Mouse (Mus musculus) embryonic facial prominence, embryonic 10.5 days (tissue): Measurements from ENCODE around the gene Olfr97. TPM values are rescaled to one million over a fixed set of nuclear protein-coding genes. Genes with fewer than 3 reads are reported as not detected.
A peak's percentile ranks its signal among the peaks of the same experiment; 100 is the strongest.
"Not testable (repeated sequence)": the region's sequence is repeated elsewhere in the genome, so short reads cannot be mapped to it uniquely, and the experiment has no call there.

Experiments used
- DNase-seq: peaks from one replicate; pipeline ENCODE4 v3.0.0-alpha.2; 2017; ENCODE audit warnings: low spot score
- H3K27ac ChIP-seq: fragments of 300-500 bp; sonication (generic); replicated peaks from 2 replicates; pipeline ENCODE4 v1.5.1; 2016; ENCODE audit warnings: mild to moderate bottlenecking
- H3K27me3 ChIP-seq: fragments of 300-500 bp; sonication (generic); replicated peaks from 2 replicates; pipeline ENCODE4 v1.6.1; 2016; ENCODE audit warnings: low read depth, mild to moderate bottlenecking; ENCODE audit not compliant: poor library complexity, severe bottlenecking
- H3K36me3 ChIP-seq: fragments of 300-500 bp; sonication (generic); replicated peaks from 2 replicates; pipeline ENCODE4 v1.6.1; 2016; ENCODE audit warnings: mild to moderate bottlenecking, moderate library complexity
- H3K4me1 ChIP-seq: fragments of 300-500 bp; sonication (generic); 2 replicates; pipeline ENCODE4 v1.6.1; 2016
- H3K4me3 ChIP-seq: fragments of 300-500 bp; sonication (generic); 2 replicates; pipeline ENCODE4 v1.5.1; 2016; ENCODE audit warnings: mild to moderate bottlenecking, moderate library complexity
- H3K9me3 ChIP-seq: fragments of 300-500 bp; sonication (generic); 2 replicates; pipeline ENCODE4 v1.6.1; 2016; ENCODE audit warnings: mild to moderate bottlenecking
- WGBS: fragments of 180-500 bp; shearing (Covaris S2); methylation state at CpG from one replicate; pipeline ENCODE4 v1.1.7; 2016; 5-methylcytosine and 5-hydroxymethylcytosine counted together
- polyA plus RNA-seq: library from polyadenylated mRNA; unstranded; fragments of >200 nt; fragmentation: Nextera tagmentation; extraction: Ambion mirVana; gene quantifications from 2 replicates; pipeline ENCODE4 v1.2.1, GENCODE M21; 2016

Olfr97 gene
- not detected in 2 replicates for polyA plus RNA-seq

- H3K36me3 ChIP-seq, DNase-seq, H3K9me3 ChIP-seq, H3K4me3 ChIP-seq, H3K4me1 ChIP-seq, H3K27me3 ChIP-seq, H3K27ac ChIP-seq: not testable (repeated sequence)
- 94% methylated on average over 2 of the region's 2 CpGs for WGBS
These were observed at the start of gene Olfr97 for GRCm38 (mm10) chr17:37237230-37237629. Gene Olfr97 (minus strand): TSS chr17:37237330.

DNA sequence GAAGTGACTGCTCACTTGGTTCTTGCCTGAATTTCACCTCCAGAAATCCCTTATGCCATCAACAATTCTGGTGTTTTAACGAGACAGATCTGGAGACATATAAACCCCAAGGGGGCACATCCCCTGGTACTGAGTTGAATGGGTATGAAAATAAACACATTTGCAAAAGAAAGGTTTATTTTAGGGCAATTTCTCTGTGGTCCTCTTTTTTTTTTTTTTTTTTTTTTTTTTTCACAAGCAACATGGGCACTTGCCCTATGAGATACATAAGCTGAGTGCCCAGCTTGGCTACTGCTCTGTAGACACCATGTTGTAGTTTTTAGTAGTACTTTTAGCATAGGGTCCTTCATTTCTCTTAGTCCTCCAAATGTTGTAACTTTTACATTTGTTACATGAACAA lies 46.2 kb upstream of the Olfr97 start, which contains the start of gene Olfr99:
Gene Olfr99 (minus strand): TSS at position 101 of the 400 bp plus-strand sequence.
- no peak for DNase-seq
- Histone ChIP-seq H3K4me1 (no peaks in the 10 kb centered on the region), H3K4me3 (no peak within 1 kb of the TSS), H3K27me3 (no peaks in the 10 kb centered on the region), H3K27ac (no peak within 1 kb of the TSS), H3K36me3 (no peaks in the 10 kb centered on the region), H3K9me3 (no peaks in the 10 kb centered on the region)
- 77% methylated on average over 1 of the region's 1 CpGs for WGBS

- H3K36me3 ChIP-seq: no peaks in the 10 kb centered on the region
- no peak for DNase-seq
- H3K4me1 ChIP-seq: no peaks in the 10 kb centered on the region
- H3K27ac ChIP-seq: no peak overlapping the region
- WGBS: 88% methylated on average over 1 of the region's 1 CpGs
- no peaks in the 10 kb centered on the region for H3K27me3 ChIP-seq
- H3K9me3 ChIP-seq: no peaks in the 10 kb centered on the region
- no peak overlapping the region for H3K4me3 ChIP-seq
These were observed 43.2 kb upstream of the Olfr97 start for GRCm38 (mm10) chr17:37280331-37280730.

- H3K4me3 ChIP-seq: no peak overlapping the region
- no peaks in the 10 kb centered on the region for H3K36me3 ChIP-seq
- H3K4me1 ChIP-seq: no peaks in the 10 kb centered on the region
- no peak for DNase-seq
- H3K27ac ChIP-seq: no peak overlapping the region
- no peaks in the 10 kb centered on the region for H3K9me3 ChIP-seq
- H3K27me3 ChIP-seq: no peaks in the 10 kb centered on the region
These were observed 39.4 kb upstream of the Olfr97 start for GRCm38 (mm10) chr17:37276573-37276972.

DNA sequence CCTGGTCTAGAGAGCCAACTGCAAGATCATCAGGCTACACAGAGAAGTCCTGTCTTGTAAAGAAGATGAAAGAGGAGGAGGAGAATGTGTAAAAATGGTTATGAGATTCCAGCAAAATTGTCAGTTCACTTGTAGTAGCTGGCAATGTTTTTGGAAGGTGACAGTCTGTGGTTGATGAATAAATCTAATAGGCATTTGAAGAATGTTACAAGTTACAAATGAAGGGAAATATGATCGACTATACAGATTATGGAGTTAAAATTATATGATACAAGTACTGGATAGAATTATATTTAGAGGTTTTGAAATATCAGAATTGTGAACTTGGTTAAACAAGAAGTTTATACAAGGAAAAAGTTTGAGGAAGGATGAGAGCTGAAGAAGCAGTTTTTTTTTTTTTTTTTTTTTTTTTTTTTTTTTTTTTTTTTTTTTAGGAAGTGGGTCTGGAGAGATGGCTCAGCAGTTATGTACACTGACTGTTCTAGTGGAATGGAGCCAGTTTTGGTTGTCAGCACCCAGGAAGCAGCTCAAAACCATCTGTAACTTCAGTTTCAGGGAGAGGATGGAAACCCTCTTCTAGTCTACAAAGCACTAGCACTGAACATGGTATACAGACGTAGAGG lies 38.6 kb upstream of the Olfr97 start:
- Histone ChIP-seq H3K27ac (no peak overlapping the region), H3K4me3 (no peak overlapping the region), H3K27me3 (peaks cover 5% of the 10 kb centered on the region), H3K36me3 (no peaks in the 10 kb centered on the region), H3K9me3 (no peaks in the 10 kb centered on the region), H3K4me1 (peaks cover under 1% of the 10 kb centered on the region; the same call in 1 of the 2 replicates)
- 84% methylated on average over 2 of the region's 2 CpGs for WGBS
- no peak for DNase-seq

DNA sequence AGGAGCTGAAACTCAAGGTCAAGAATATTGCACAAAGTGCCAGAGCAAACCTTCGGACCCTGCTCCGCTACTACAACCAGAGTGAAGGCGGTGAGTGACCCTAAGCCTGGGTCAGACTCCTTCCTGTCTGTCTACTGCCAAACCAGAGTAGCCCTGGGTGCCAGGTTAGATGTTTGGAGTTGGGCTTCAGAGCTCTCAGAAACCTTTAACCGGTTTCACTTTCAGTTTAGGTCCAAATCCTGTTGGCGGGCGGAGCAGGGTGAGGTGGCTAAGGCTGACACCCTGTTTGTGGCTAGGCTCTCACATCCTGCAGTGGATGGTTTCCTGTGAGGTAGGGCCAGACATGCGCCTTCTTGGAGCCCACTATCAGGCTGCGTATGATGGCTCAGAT lies 33.6 kb upstream of the Olfr97 start:
- Histone ChIP-seq H3K27me3 (peaks cover 8% of the 10 kb centered on the region), H3K9me3 (no peaks in the 10 kb centered on the region), H3K4me3 (peak overlapping the region; percentile 58), H3K36me3 (no peaks in the 10 kb centered on the region), H3K4me1 (peaks cover 5% of the 10 kb centered on the region; the same call in 1 of the 2 replicates), H3K27ac (no peak overlapping the region; the same call in 1 of the 2 replicates)
- 60% methylated on average over 8 of the region's 8 CpGs for WGBS
- peak; percentile 10 for DNase-seq

GRCm38 (mm10) chr17:37270058-37270701 lies 33.0 kb upstream of the Olfr97 start, which contains the start of gene H2-M3:
Gene H2-M3 (plus strand): TSS chr17:37270220.
- peak within 1 kb of the TSS; percentile 54; the same call in 1 of the 2 replicates for H3K27ac ChIP-seq
- 6% methylated on average over 26 of the region's 26 CpGs for WGBS
- peaks cover 5% of the 10 kb centered on the region; the same call in 1 of the 2 replicates for H3K4me1 ChIP-seq
- no peaks in the 10 kb centered on the region for H3K36me3 ChIP-seq
- peak within 1 kb of the TSS; percentile 58 for H3K4me3 ChIP-seq
- H3K27me3 ChIP-seq: peaks cover 8% of the 10 kb centered on the region
- H3K9me3 ChIP-seq: no peaks in the 10 kb centered on the region
- DNase-seq: peak; percentile 83

- H3K27ac ChIP-seq: no peak within 1 kb of the TSS
- no peak for DNase-seq
- H3K36me3 ChIP-seq: no peaks in the 10 kb centered on the region
- no peaks in the 10 kb centered on the region for H3K9me3 ChIP-seq
- 85% methylated on average over 1 of the region's 1 CpGs for WGBS
- H3K4me1 ChIP-seq: no peaks in the 10 kb centered on the region
- no peak within 1 kb of the TSS for H3K4me3 ChIP-seq
- H3K27me3 ChIP-seq: no peaks in the 10 kb centered on the region
These were observed 26.5 kb upstream of the Olfr97 start, which contains the start of gene Olfr98 for GRCm38 (mm10) chr17:37263626-37264025. Gene Olfr98 (minus strand): TSS chr17:37263749.

GRCm38 (mm10) chr17:37250544-37250943 lies 13.4 kb upstream of the Olfr97 start:
- H3K4me1 ChIP-seq: no peaks in the 10 kb centered on the region
- no peaks in the 10 kb centered on the region for H3K9me3 ChIP-seq

DNA sequence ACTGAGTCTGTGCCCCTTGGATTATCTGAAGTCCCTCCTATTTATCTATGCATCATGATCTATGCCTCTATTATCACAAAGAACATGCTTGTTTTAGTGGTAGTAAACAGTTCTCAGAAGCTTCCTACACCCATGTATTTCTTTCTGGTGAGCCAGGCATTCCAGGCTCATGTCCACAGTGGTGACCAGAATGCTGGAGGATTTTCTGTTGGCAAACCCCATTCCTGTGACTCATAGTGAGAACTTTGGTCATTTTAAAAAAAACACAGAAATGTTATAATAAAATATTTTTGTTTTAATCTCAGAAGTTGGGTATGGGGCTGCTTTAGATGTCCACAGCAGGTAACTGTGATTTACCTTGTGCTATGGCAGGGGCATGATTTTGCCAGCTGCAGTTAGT lies 12.3 kb upstream of the Olfr97 start:
- no peak overlapping the region for H3K4me3 ChIP-seq
- no peaks in the 10 kb centered on the region for H3K9me3 ChIP-seq
- no peaks in the 10 kb centered on the region for H3K36me3 ChIP-seq
- H3K27ac ChIP-seq: no peak overlapping the region
- DNase-seq: no peak
- no peaks in the 10 kb centered on the region for H3K27me3 ChIP-seq
- no peaks in the 10 kb centered on the region for H3K4me1 ChIP-seq

More at GRCm38 (mm10) chr17:37250544-37250943, 13.4 kb upstream of the Olfr97 start:
- DNase-seq: peak; percentile 8
- Histone ChIP-seq H3K36me3 (no peaks in the 10 kb centered on the region), H3K27me3 (no peaks in the 10 kb centered on the region), H3K27ac (no peak overlapping the region), H3K4me3 (no peak overlapping the region)
- WGBS: 8% methylated on average over 1 of the region's 1 CpGs

- no peaks in the 10 kb centered on the region for H3K4me1 ChIP-seq
- peak; percentile 10 for DNase-seq
- 27% methylated on average over 5 of the region's 5 CpGs for WGBS
These were observed 9.6 kb upstream of the Olfr97 start for GRCm38 (mm10) chr17:37246715-37247114.

DNA sequence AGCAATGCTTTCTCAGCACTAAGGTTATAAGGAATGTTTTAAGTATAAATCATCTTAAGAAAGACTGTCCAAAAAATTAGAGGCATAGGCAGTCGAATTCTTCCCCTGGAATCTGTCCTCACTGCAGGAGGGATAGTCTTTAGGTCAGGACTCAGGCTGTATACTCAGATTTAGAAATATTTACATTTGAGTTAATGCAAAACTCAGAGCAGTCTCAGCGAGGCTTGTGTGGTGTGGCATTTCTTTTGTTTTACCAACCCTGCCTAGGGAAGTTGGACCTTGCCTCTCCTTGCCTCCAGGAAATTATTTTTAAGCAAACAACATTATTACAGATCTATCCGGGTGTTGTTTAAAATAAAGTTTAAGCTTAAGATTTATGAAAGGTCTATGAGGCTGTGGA lies 5.1 kb upstream of the Olfr97 start:
- H3K4me3 ChIP-seq: no peak overlapping the region
- H3K27ac ChIP-seq: no peak overlapping the region
- DNase-seq: no peak
- H3K36me3 ChIP-seq: no peaks in the 10 kb centered on the region
- WGBS: 61% methylated on average over 3 of the region's 3 CpGs
- no peaks in the 10 kb centered on the region for H3K4me1 ChIP-seq
- 0 out of 2 replicates have a peak, but pooled peaks cover 5% of the 10 kb centered on the region for H3K9me3 ChIP-seq
- no peaks in the 10 kb centered on the region for H3K27me3 ChIP-seq

More at GRCm38 (mm10) chr17:37246715-37247114, 9.6 kb upstream of the Olfr97 start:
- no peak overlapping the region for H3K4me3 ChIP-seq
- no peaks in the 10 kb centered on the region for H3K36me3 ChIP-seq
- no peaks in the 10 kb centered on the region for H3K9me3 ChIP-seq
- H3K27ac ChIP-seq: no peak overlapping the region
- no peaks in the 10 kb centered on the region for H3K27me3 ChIP-seq

GRCm38 (mm10) chr17:37221879-37222278 lies 15.3 kb downstream of the Olfr97 start:
- Histone ChIP-seq H3K36me3 (no peaks in the 10 kb centered on the region), H3K27ac (no peak overlapping the region), H3K9me3 (peaks cover 4% of the 10 kb centered on the region; the same call in 1 of the 2 replicates), H3K4me3 (no peak overlapping the region), H3K27me3 (no peaks in the 10 kb centered on the region), H3K4me1 (no peaks in the 10 kb centered on the region)
- 21% methylated on average over 1 of the region's 1 CpGs for WGBS
- no peak for DNase-seq
